Mouse (Mus musculus) stomach, embryonic 15.5 days (tissue): ENCODE measurements around the gene Ankrd13d. TPM values are rescaled to one million over a fixed set of nuclear protein-coding genes. Genes with fewer than 3 reads are reported as not detected.
A peak's percentile ranks its signal among the peaks of the same experiment; 100 is the strongest.

Source experiments
- ATAC-seq: fragments of 200-750 bp; cut with Nextera tagmentation; 2 replicates; pipeline ENCODE4 v1.8.0; 2017; ENCODE audit warnings: low read depth, moderate number of reproducible peaks, moderate TSS enrichment; ENCODE audit not compliant: insufficient read depth, low FRiP score
- H3K27ac ChIP-seq: fragments of 300-500 bp; sonication (generic); 2 replicates; pipeline ENCODE4 v1.5.1; 2015; ENCODE audit warnings: mild to moderate bottlenecking, inconsistent platforms
- H3K27me3 ChIP-seq: fragments of 300-500 bp; sonication (generic); replicated peaks from 2 replicates; pipeline ENCODE4 v1.6.1; 2015; ENCODE audit warnings: inconsistent platforms
- H3K36me3 ChIP-seq: fragments of 300-500 bp; sonication (generic); 2 replicates; pipeline ENCODE4 v1.6.1; 2015; ENCODE audit warnings: inconsistent platforms
- H3K4me1 ChIP-seq: fragments of 300-500 bp; sonication (generic); 2 replicates; pipeline ENCODE4 v1.6.1; 2015; ENCODE audit warnings: inconsistent platforms
- H3K4me2 ChIP-seq: fragments of 300-500 bp; sonication (generic); 2 replicates; pipeline ENCODE4 v1.6.1; 2015; ENCODE audit warnings: mild to moderate bottlenecking, inconsistent platforms
- H3K4me3 ChIP-seq: fragments of 300-500 bp; sonication (generic); replicated peaks from 2 replicates; pipeline ENCODE4 v1.5.1; 2015; ENCODE audit warnings: inconsistent platforms
- H3K9ac ChIP-seq: fragments of 300-500 bp; sonication (generic); 2 replicates; pipeline ENCODE4 v1.6.1; 2015; ENCODE audit warnings: inconsistent platforms
- H3K9me3 ChIP-seq: fragments of 300-500 bp; sonication (generic); 2 replicates; pipeline ENCODE4 v1.6.1; 2016; ENCODE audit warnings: inconsistent platforms
- WGBS: fragments of 180-500 bp; shearing (Covaris S2); methylation state at CpG from one replicate; pipeline ENCODE4 v1.1.7; 2015; 5-methylcytosine and 5-hydroxymethylcytosine counted together
- polyA plus RNA-seq: library from polyadenylated mRNA; unstranded; fragments of >200 nt; fragmentation: Nextera tagmentation; extraction: Ambion mirVana; gene quantifications from 2 replicates; pipeline ENCODE4 v1.2.1, GENCODE M21; 2015

Ankrd13d gene
- 9.5 TPM in 2 replicates for polyA plus RNA-seq

DNA sequence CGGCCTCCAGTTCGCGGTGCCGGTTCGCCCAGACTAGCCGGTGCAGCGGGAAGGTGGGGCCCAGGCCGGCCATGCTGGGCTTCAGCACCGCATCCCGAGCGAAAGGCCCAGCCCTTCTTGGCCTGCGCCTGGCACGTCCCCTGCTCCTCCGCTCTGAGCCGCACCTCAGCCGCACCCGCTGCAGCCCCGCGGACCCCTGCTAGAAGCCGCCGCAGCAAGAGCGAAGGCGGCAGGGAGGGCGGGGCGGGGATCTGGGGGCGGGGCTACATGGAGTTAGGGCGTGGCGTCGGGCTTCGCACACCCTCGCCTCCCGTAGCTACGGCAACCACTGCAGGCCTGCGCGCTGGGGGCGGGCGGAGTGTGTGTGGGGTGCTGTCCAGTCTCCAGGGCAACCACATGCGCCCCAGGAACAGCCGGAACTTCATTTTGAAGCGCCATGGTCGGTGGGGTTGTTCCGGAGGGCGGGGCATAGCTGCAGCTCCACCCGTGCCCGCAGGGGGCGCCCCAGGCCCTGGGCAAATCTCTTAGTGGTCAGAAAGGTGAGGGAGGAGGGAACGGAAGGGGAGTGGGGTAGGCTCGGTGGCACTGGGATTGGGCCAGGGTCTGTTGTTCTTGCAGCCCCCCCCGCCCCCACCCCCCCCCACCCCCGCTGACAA, at the start of gene Ankrd13d:
Ankrd13d (minus strand) TSS at position 240 of the 656 bp plus-strand sequence.
- Histone ChIP-seq H3K9ac (peak within 1 kb of the TSS; percentile 14; the same call in 1 of the 2 replicates), H3K9me3 (no peaks in the 10 kb centered on the region), H3K4me1 (no peaks in the 10 kb centered on the region), H3K27me3 (no peaks in the 10 kb centered on the region), H3K27ac (peak within 1 kb of the TSS; percentile 45; the same call in 1 of the 2 replicates), H3K4me2 (peak within 1 kb of the TSS; percentile 77), H3K4me3 (peak within 1 kb of the TSS; percentile 51), H3K36me3 (peaks cover 29% of the 10 kb centered on the region)
- WGBS: under 1% methylated on average over 48 of the region's 50 CpGs
- ATAC-seq: peak; percentile 93

DNA sequence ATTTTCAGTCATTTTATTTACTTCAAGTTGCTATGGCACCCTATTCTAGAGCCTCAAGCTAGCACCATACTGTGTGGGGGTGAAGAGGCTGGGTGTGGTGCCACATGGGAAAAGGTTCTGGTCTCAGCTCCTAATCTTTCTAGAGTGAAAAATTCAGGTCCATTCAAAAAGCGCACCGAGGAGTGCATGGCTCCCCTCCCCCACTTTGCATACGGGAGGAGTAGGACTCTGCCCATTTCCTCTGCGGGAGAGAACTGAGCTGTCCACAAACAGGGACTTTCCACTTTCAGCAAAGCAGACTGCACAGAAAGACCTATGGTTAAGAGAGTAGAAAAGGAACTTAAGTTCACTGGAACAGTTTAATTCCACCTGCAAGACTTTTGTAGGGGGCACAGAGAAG, 49.7 kb upstream of the Ankrd13d start:
- 0% methylated on average over 4 of the region's 4 CpGs for WGBS
- Histone ChIP-seq H3K9me3 (no peaks in the 10 kb centered on the region), H3K27ac (peak overlapping the region; percentile 97), H3K4me2 (peak overlapping the region; percentile 84), H3K4me3 (peak overlapping the region; percentile 57), H3K27me3 (no peaks in the 10 kb centered on the region), H3K9ac (peak overlapping the region; percentile 69; the same call in 1 of the 2 replicates), H3K36me3 (peaks cover 24% of the 10 kb centered on the region), H3K4me1 (peaks cover 10% of the 10 kb centered on the region)
- no peak for ATAC-seq

DNA sequence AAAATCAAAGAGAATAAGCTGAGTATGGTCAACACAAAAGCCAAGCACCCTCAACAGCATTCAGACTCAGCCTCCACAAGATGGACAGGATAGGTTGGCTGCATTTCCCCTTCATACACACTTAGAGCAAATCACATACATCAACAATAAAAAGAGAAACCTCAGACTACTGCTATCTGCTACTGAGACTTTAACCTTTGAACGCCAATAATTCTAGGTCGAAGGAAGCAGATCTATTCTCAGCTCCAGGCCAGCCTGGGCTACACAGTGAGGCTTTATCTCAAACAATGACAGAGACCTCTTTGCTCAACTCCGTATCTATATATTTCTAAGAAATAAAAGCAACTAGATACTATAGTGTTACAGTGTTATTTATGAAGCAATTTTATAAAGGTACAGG, 48.3 kb upstream of the Ankrd13d start:
- Histone ChIP-seq H3K36me3 (peaks cover 32% of the 10 kb centered on the region), H3K27ac (no peak overlapping the region), H3K4me3 (no peak overlapping the region), H3K27me3 (no peaks in the 10 kb centered on the region), H3K4me1 (peaks cover 10% of the 10 kb centered on the region), H3K9ac (no peak overlapping the region), H3K9me3 (no peaks in the 10 kb centered on the region), H3K4me2 (no peak overlapping the region)
- WGBS: 73% methylated on average over 3 of the region's 3 CpGs
- ATAC-seq: no peak

DNA sequence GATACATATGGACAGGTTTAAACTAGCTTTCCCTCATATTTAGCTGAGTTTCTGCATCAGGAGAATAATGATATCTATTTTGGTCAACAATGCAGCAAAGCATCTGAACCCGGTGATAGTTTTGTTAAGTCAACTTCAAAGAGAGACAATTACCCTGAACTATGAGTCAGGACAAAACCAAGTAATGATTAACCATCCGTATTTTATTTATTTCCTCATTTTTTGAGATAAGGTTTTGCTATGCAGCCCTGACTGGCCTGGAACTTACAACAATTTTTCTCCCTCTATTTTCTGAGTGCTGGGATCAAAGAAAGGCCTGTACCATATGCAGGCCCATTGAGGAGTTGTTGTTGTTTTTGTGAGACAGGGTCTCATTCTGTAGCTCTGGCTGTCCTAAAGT, 47.7 kb upstream of the Ankrd13d start:
- H3K27me3 ChIP-seq: no peaks in the 10 kb centered on the region
- no peak overlapping the region for H3K9ac ChIP-seq
- no peaks in the 10 kb centered on the region for H3K9me3 ChIP-seq
- H3K4me1 ChIP-seq: peaks cover 10% of the 10 kb centered on the region
- no peak overlapping the region for H3K27ac ChIP-seq
- H3K4me2 ChIP-seq: no peak overlapping the region
- WGBS: 61% methylated on average over 2 of the region's 2 CpGs
- H3K36me3 ChIP-seq: peaks cover 39% of the 10 kb centered on the region
- ATAC-seq: no peak
- H3K4me3 ChIP-seq: no peak overlapping the region

DNA sequence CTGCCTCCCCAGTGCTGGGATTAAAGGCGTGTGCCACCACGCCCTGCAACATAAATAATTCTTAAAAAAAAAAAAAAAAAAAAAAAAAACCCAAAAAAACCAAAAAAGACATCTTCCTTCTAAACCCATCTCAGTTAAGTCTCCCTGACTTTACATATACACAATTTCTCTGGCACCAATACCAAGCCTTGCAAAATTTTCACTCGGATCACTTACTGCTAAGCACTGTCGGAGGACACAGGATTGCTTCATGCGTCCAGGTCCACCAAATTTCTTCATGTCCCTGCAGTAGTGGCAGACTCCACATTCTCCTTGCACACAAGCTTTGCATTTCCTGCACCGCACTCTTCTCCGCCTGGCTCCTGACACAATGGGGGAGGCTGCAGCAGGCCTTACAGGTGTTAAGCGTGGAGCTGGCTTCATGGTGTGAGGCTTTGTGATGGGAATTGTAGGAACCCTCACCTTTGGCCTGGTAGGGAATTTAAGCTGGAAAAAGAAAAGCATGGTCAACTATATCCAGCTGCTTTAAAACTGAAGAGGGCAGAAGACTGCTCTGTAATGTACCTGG, 45.9 kb upstream of the Ankrd13d start:
- H3K9ac ChIP-seq: no peak overlapping the region
- peaks cover 57% of the 10 kb centered on the region for H3K36me3 ChIP-seq
- no peaks in the 10 kb centered on the region for H3K4me1 ChIP-seq
- H3K4me3 ChIP-seq: no peak overlapping the region
- H3K4me2 ChIP-seq: no peak overlapping the region
- no peaks in the 10 kb centered on the region for H3K27me3 ChIP-seq
- 90% methylated on average over 8 of the region's 8 CpGs for WGBS
- no peak overlapping the region for H3K27ac ChIP-seq
- ATAC-seq: no peak
- H3K9me3 ChIP-seq: no peaks in the 10 kb centered on the region

DNA sequence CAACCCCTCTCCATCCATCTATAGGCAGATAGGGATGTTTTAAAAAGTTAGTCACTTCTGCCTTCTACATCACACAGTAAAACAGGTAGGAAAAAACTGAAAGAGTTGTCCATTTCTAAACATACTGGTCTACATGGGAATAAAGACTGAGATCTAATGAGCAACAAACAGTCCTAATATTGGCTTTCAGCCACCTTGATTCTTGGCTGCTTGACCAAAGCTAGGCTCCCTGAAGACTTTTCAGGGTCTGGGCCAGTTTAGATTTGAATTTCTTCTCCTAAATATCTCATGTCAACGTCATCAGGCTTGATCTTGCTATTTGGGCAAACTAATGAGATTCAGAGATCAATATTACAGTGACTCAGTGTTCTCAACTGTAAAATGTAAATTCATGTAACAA, 43.9 kb upstream of the Ankrd13d start:
- Histone ChIP-seq H3K4me2 (no peak overlapping the region), H3K27me3 (no peaks in the 10 kb centered on the region), H3K4me3 (no peak overlapping the region), H3K9ac (no peak overlapping the region), H3K9me3 (no peaks in the 10 kb centered on the region), H3K27ac (no peak overlapping the region), H3K36me3 (peaks cover 71% of the 10 kb centered on the region), H3K4me1 (no peaks in the 10 kb centered on the region)
- WGBS: 67% methylated on average over 1 of the region's 1 CpGs
- ATAC-seq: no peak

DNA sequence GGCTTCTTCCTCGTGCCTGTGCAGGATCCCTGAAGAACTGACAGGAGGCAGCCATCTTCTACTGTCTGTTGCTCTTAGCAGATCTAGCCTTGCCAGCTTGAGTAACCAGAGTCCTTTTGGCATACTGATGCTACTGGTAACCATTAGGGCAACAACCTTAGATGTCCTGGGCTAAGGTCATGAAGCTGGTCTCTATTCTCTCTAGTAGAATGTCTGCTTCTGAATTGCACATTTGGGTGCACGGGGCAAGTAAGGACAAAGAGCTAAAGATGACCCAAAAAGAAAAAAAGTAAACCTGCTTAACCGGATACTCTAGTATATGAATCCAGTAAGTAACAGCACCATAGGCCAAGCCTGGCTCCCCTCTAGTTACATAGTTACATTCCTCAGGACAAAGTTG, 43.2 kb upstream of the Ankrd13d start:
- Histone ChIP-seq H3K27me3 (no peaks in the 10 kb centered on the region), H3K9ac (no peak overlapping the region), H3K4me3 (no peak overlapping the region), H3K9me3 (no peaks in the 10 kb centered on the region), H3K27ac (no peak overlapping the region), H3K4me1 (no peaks in the 10 kb centered on the region), H3K36me3 (peaks cover 76% of the 10 kb centered on the region), H3K4me2 (no peak overlapping the region)
- ATAC-seq: no peak
- WGBS: 74% methylated on average over 3 of the region's 3 CpGs

DNA sequence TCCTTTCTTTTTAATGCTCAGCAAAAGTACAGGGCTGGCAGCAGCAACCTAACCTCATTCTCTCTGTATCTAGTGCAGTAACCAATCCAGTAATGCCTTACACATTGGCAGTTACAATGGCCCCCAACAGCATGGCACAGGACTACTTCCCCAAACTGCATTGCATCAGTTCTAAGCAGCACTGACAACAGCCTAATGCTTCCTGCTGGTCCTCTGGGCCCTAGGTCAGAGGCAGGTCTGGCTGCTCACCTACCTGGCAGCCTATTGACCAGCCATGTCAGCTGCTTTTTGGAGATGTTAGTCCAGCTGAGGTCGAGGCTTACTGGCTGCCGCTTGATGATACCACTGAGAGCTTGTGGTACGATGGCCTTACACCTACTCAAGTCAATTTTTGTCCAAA, 39.2 kb upstream of the Ankrd13d start:
- no peaks in the 10 kb centered on the region for H3K4me1 ChIP-seq
- H3K9me3 ChIP-seq: no peaks in the 10 kb centered on the region
- H3K9ac ChIP-seq: no peak overlapping the region
- no peak overlapping the region for H3K27ac ChIP-seq
- 85% methylated on average over 3 of the region's 3 CpGs for WGBS
- H3K27me3 ChIP-seq: no peaks in the 10 kb centered on the region
- H3K4me2 ChIP-seq: no peak overlapping the region
- H3K36me3 ChIP-seq: peaks cover 90% of the 10 kb centered on the region
- no peak overlapping the region for H3K4me3 ChIP-seq
- no peak for ATAC-seq

DNA sequence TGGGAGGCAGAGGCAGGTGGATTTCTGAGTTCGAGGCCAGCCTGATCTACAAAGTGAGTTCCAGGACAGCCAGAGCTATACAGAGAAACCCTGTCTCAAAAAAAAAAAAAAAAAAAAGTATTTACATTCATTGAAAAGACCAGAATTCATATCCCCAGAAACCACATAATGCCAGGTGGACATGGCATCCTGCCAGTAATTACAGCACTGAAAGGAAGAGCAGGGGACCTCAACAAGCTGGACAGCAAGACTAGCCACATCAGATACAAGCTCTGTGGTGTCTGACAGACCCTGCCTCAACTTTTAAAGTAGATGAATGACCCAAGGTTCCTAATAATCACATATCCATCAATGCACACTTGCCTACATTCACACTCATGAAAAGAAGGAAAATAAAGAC, 38.7 kb upstream of the Ankrd13d start:
- no peaks in the 10 kb centered on the region for H3K4me1 ChIP-seq
- H3K9me3 ChIP-seq: no peaks in the 10 kb centered on the region
- no peak for ATAC-seq
- H3K36me3 ChIP-seq: peaks cover 87% of the 10 kb centered on the region
- no peak overlapping the region for H3K9ac ChIP-seq
- WGBS: 71% methylated on average over 1 of the region's 1 CpGs
- no peak overlapping the region for H3K4me3 ChIP-seq
- H3K27me3 ChIP-seq: no peaks in the 10 kb centered on the region
- H3K27ac ChIP-seq: no peak overlapping the region
- no peak overlapping the region for H3K4me2 ChIP-seq

DNA sequence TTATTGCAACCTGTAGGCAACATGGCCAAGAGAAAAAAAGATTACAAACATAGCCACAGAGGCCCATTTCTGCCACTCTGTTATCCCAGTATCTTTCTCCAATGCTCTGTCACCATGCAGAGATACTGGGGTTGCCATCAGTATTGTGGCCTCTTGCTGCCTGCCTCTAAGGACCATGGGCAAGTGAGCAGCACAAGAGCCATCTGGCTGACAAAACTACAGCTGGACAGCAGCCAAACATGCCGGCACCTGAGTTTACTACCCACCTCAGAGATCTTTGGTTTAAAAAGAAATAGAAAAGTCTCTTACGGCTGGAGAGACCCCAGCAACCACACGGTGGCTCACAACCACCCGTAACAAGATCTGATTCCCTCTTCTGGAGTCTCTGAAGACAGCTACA, 36.3 kb upstream of the Ankrd13d start:
- no peak overlapping the region for H3K4me2 ChIP-seq
- no peaks in the 10 kb centered on the region for H3K27me3 ChIP-seq
- peaks cover 4% of the 10 kb centered on the region; the same call in 1 of the 2 replicates for H3K4me1 ChIP-seq
- 73% methylated on average over 4 of the region's 4 CpGs for WGBS
- no peak for ATAC-seq
- H3K27ac ChIP-seq: no peak overlapping the region
- H3K9me3 ChIP-seq: no peaks in the 10 kb centered on the region
- no peak overlapping the region for H3K4me3 ChIP-seq
- H3K36me3 ChIP-seq: peaks cover 65% of the 10 kb centered on the region
- no peak overlapping the region for H3K9ac ChIP-seq

DNA sequence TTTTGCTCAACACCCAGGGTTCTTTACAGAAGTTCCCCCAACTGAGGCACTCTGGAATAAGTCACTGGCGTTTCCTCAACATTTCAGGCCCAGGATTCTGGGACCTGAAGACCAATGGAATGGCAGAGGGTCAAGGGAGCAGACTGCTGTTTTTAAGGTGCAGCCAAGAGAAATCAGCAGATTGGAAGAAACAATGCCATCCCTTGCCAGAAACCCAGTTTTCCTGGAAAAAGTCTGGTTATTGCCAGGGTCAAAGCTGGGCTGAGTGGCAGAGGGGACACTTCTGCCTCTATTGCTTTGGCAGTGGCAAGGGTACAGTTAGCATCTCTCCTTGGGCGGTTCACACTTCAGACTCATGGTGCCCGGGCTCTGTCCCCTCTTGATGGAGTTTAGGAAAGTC, 34.2 kb upstream of the Ankrd13d start:
- Histone ChIP-seq H3K36me3 (peaks cover 52% of the 10 kb centered on the region), H3K27ac (no peak overlapping the region), H3K9ac (no peak overlapping the region), H3K27me3 (no peaks in the 10 kb centered on the region), H3K4me1 (peaks cover 4% of the 10 kb centered on the region; the same call in 1 of the 2 replicates), H3K9me3 (no peaks in the 10 kb centered on the region), H3K4me3 (no peak overlapping the region), H3K4me2 (no peak overlapping the region)
- ATAC-seq: no peak
- WGBS: 91% methylated on average over 3 of the region's 3 CpGs

DNA sequence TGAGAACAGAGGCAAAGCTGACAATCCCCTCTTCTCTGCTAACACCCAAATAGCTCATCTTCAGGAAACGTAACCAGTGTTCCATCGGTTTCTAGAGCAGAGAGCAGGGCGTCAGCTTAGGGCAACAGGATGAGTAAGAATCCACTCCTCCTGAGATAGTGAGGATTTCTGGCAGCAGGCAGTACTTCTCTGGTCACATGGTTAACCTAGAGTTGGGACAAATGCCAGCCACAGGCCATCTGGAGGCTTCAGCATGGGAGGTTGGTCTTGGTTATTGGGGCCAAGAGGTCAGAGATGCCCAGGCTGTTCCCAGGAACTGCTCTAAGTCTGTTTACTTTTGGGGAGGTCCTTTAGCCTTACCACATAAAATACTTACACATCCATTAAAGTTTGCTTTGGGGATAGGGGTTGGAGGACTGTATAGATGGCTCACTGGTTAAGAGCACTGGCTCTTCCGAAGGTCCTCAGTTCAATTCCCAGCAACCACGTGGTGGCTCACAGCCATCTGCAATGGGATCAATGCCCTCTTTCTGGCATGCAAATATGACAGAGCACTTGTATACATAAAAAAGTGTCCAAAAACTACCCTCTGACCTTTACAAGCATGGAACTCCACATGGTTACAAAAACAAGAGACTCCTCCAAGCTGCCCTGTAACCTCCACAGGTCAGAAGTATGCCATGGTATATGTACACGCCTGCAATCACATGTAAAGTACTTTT, 32.4 kb upstream of the Ankrd13d start:
- Histone ChIP-seq H3K4me2 (no peak overlapping the region), H3K27me3 (no peaks in the 10 kb centered on the region), H3K36me3 (peaks cover 38% of the 10 kb centered on the region), H3K4me1 (peaks cover 4% of the 10 kb centered on the region; the same call in 1 of the 2 replicates), H3K9me3 (no peaks in the 10 kb centered on the region), H3K27ac (0 out of 2 replicates have a peak overlapping the region, but pooled peaks have one; percentile 6), H3K4me3 (no peak overlapping the region), H3K9ac (no peak overlapping the region)
- peak; percentile 43; the same call in 1 of the 2 replicates for ATAC-seq
- 63% methylated on average over 6 of the region's 6 CpGs for WGBS
